Mouse (Mus musculus): ENCODE measurements around the gene Gpm6a.

DNA sequence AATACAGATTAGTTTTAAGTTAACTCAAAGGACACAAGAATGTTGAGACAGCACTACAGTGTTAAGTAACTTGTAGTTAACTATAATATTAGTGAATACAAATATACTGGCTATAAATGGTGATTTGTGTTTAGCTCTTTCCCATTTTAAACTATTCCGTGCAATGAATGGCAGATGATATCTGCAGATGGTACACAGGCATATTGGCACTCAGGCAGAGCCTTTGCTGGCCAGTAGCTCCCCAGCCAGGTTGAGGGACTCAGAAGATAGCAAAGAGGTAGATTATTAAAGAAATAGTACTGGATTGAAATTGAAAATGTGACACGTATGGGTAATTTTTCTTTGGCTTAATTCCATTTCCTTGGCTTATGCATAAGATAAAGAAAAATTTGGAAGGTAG lies 21.3 kb downstream of the Gpm6a start:
- TF ChIP-seq CTCF (IDR thresholded peaks at IDR 0.05; ENCODE audit: control insufficient read depth, insufficient read depth, insufficient replicate concordance, low read depth, low read length) (no peak), POLR2A (IDR thresholded peaks at IDR 0.05; ENCODE audit: control insufficient read depth, low read depth, low read length) (no peak)

Measured in testis, adult 2 months (tissue).